Mouse (Mus musculus) hindbrain, embryonic 14.5 days (tissue): ENCODE measurements around the gene Gm609. TPM values are rescaled to one million over a fixed set of nuclear protein-coding genes. Genes with fewer than 3 reads are reported as not detected.

Experiments
- ATAC-seq: fragments of 200-750 bp; cut with Nextera tagmentation; 2 replicates; pipeline ENCODE4 v1.8.0; 2017; ENCODE audit warnings: moderate number of reproducible peaks, mild to moderate bottlenecking, moderate TSS enrichment, moderate library complexity; ENCODE audit not compliant: low FRiP score
- DNase-seq: peaks from one replicate; pipeline ENCODE4 v3.0.0-alpha.2; 2015; ENCODE audit warnings: low spot score
- H3K27ac ChIP-seq: fragments of 300-500 bp; sonication (generic); 2 replicates; pipeline ENCODE4 v1.5.1; 2014; ENCODE audit warnings: mild to moderate bottlenecking, moderate library complexity
- H3K27me3 ChIP-seq: fragments of 300-500 bp; sonication (generic); 2 replicates; pipeline ENCODE4 v1.6.1; 2014; ENCODE audit warnings: mild to moderate bottlenecking, low read length, mixed read lengths; ENCODE audit not compliant: control insufficient read depth, insufficient read depth
- H3K36me3 ChIP-seq: fragments of 300-500 bp; sonication (generic); replicated peaks from 2 replicates; pipeline ENCODE4 v1.6.1; 2014; ENCODE audit not compliant: control insufficient read depth, insufficient read depth
- H3K4me1 ChIP-seq: fragments of 300-500 bp; sonication (generic); replicated peaks from 2 replicates; pipeline ENCODE4 v1.6.1; 2014; ENCODE audit warnings: antibody characterized with exemption, low read length, mixed read lengths; ENCODE audit not compliant: control insufficient read depth, insufficient read depth
- H3K4me2 ChIP-seq: fragments of 300-500 bp; sonication (generic); replicated peaks from 2 replicates; pipeline ENCODE4 v1.6.1; 2014; ENCODE audit warnings: mild to moderate bottlenecking, moderate library complexity
- H3K4me3 ChIP-seq: fragments of 300-500 bp; sonication (generic); replicated peaks from 2 replicates; pipeline ENCODE4 v1.5.1; 2014; ENCODE audit warnings: mild to moderate bottlenecking, low read length
- H3K9ac ChIP-seq: fragments of 300-500 bp; sonication (generic); 2 replicates; pipeline ENCODE4 v1.6.1; 2014
- H3K9me3 ChIP-seq: fragments of 300-500 bp; sonication (generic); 2 replicates; pipeline ENCODE4 v1.6.1; 2016; ENCODE audit warnings: low read length; ENCODE audit not compliant: control insufficient read depth
- WGBS: fragments of 180-500 bp; shearing (Covaris S2); extraction: QIAGEN DNeasy Blood & Tissue Kit; methylation state at CpG from one replicate; pipeline ENCODE4 v1.1.7; 2014; 5-methylcytosine and 5-hydroxymethylcytosine counted together
- polyA plus RNA-seq: library from polyadenylated mRNA; unstranded; fragments of >200 nt; fragmentation: Nextera tagmentation; extraction: Ambion mirVana; gene quantifications from 2 replicates; pipeline ENCODE4 v1.2.1, GENCODE M21; 2014

Gene Gm609
- polyA plus RNA-seq, 1 experiment from 2014 or later: not detected

DNA sequence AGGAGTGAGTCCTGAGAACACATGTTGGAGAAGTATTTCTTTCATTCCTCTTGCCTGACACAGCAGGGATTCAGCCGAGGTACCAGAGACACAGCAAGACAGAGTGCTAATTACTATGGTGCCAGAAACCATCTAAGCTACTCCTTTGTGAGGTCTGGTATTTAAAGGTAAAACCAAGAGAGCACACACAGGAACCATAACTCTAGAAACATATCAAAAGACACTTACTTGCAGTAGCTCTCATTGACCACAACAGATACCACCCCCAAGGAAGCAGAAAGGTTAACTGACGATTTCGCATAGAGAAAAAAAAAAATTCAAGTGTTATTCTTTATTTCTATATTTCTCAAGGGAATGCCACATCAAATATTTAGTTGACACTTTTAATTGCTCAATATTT is 111.0 kb downstream of the Gm609 start:
- no peak for ATAC-seq
- H3K36me3 ChIP-seq: peaks cover 48% of the 10 kb centered on the region
- WGBS: 87% methylated on average over 3 of the region's 3 CpGs
- H3K9ac ChIP-seq: no peak overlapping the region
- no peak overlapping the region for H3K4me3 ChIP-seq
- H3K27me3 ChIP-seq: no peaks in the 10 kb centered on the region
- H3K9me3 ChIP-seq: no peaks in the 10 kb centered on the region
- no peak for DNase-seq
- H3K27ac ChIP-seq: no peak overlapping the region
- no peaks in the 10 kb centered on the region for H3K4me1 ChIP-seq
- no peak overlapping the region for H3K4me2 ChIP-seq

- H3K9me3 ChIP-seq: no peaks in the 10 kb centered on the region
- no peaks in the 10 kb centered on the region for H3K27me3 ChIP-seq
- no peaks in the 10 kb centered on the region for H3K4me1 ChIP-seq
- H3K36me3 ChIP-seq: peaks cover 32% of the 10 kb centered on the region
- no peak for ATAC-seq
- no peak overlapping the region for H3K4me3 ChIP-seq
- 83% methylated on average over 3 of the region's 3 CpGs for WGBS
- H3K27ac ChIP-seq: no peak overlapping the region
- H3K4me2 ChIP-seq: no peak overlapping the region
- H3K9ac ChIP-seq: no peak overlapping the region
- DNase-seq: no peak
Observed at GRCm38 (mm10) chr16:45378959-45379358, 113.8 kb downstream of the Gm609 start.

DNA sequence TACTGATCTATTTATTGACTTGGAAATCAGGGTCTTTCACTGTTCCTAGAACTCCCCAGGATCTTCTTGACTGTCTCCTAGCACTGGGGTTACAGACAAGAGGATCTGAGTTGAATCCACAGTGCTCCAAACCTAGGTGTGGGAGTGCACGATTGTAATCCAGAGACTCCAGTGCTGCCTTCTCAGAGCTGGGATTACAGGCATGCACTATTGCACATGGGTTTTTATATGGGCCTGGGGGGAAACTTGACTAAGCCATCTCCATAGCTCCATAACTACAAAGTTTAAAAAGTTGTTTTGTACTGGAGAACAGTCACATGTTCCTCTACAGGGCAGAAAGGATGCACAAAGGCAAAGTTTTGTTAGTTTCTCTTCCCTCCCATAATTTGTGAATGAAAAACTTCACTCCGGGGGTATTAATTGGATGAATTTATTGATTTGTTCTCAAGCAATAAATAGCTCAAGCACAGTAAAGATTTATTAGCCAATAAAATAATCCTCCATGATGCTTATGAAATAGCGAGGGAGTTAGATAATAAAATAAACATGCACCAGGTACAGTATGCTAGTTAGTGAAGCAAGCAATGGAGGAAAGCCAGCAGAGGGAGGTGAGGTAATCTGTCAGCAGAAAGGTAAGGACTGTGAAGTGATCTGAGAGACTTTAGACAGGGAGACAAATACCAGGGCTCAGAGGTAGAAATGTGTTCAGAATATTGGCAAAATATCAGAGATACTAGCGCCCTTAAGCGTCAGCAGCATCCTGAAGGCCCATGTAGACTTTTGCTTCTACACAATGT is 114.4 kb downstream of the Gm609 start:
- Histone ChIP-seq H3K9me3 (no peaks in the 10 kb centered on the region), H3K4me2 (no peak overlapping the region), H3K36me3 (peaks cover 26% of the 10 kb centered on the region), H3K9ac (no peak overlapping the region), H3K27ac (no peak overlapping the region), H3K4me1 (no peaks in the 10 kb centered on the region), H3K27me3 (no peaks in the 10 kb centered on the region), H3K4me3 (no peak overlapping the region)
- DNase-seq: no peak
- WGBS: 97% methylated on average over 5 of the region's 5 CpGs
- no peak for ATAC-seq

GRCm38 (mm10) chr16:45377332-45377731 is 115.4 kb downstream of the Gm609 start:
- Histone ChIP-seq H3K27me3 (no peaks in the 10 kb centered on the region), H3K4me2 (no peak overlapping the region), H3K27ac (no peak overlapping the region), H3K9me3 (no peaks in the 10 kb centered on the region), H3K9ac (no peak overlapping the region), H3K36me3 (peaks cover 16% of the 10 kb centered on the region), H3K4me1 (no peaks in the 10 kb centered on the region), H3K4me3 (no peak overlapping the region)
- DNase-seq: no peak
- ATAC-seq: no peak
- 77% methylated on average over 4 of the region's 4 CpGs for WGBS

- no peaks in the 10 kb centered on the region for H3K27me3 ChIP-seq
- no peak overlapping the region for H3K9ac ChIP-seq
- H3K4me1 ChIP-seq: no peaks in the 10 kb centered on the region
- no peaks in the 10 kb centered on the region for H3K9me3 ChIP-seq
- ATAC-seq (no peak), DNase-seq (no peak)
- no peak overlapping the region for H3K27ac ChIP-seq
- no peak overlapping the region for H3K4me2 ChIP-seq
- no peak overlapping the region for H3K4me3 ChIP-seq
- WGBS: 62% methylated on average over 2 of the region's 2 CpGs
- peaks cover 12% of the 10 kb centered on the region for H3K36me3 ChIP-seq
Observed at GRCm38 (mm10) chr16:45376812-45377211, 116.0 kb downstream of the Gm609 start.

DNA sequence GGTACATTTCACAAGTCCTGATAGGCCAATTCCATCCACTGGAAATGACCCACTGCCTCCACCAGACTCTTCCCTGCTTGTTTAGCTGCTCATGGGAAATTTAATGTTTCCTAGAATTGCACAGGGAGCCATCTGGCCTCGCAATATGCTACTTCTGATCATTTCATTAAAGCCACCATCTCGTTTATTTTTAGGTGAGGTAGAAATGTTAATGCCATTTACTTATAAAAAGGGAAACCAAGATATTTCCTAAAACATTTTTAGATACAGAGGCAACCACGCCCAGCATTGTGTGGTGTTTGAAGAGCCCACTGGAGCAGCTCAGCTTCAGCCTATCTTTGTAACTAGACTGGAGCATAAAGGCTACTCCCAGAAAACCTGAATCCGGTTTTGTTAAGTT is 116.5 kb downstream of the Gm609 start:
- WGBS: 82% methylated on average over 4 of the region's 4 CpGs
- Histone ChIP-seq H3K4me3 (no peak overlapping the region), H3K27ac (no peak overlapping the region), H3K27me3 (no peaks in the 10 kb centered on the region), H3K9me3 (no peaks in the 10 kb centered on the region), H3K36me3 (peaks cover 8% of the 10 kb centered on the region), H3K9ac (no peak overlapping the region), H3K4me2 (no peak overlapping the region), H3K4me1 (no peaks in the 10 kb centered on the region)
- DNase-seq (no peak), ATAC-seq (no peak)

GRCm38 (mm10) chr16:45375506-45376225 is 117.1 kb downstream of the Gm609 start:
- 81% methylated on average over 2 of the region's 2 CpGs for WGBS
- H3K4me2 ChIP-seq: no peak overlapping the region
- H3K27me3 ChIP-seq: no peaks in the 10 kb centered on the region
- H3K9me3 ChIP-seq: no peaks in the 10 kb centered on the region
- peaks cover 1% of the 10 kb centered on the region for H3K36me3 ChIP-seq
- no peak overlapping the region for H3K9ac ChIP-seq
- ATAC-seq (no peak), DNase-seq (no peak)
- H3K4me3 ChIP-seq: no peak overlapping the region
- H3K27ac ChIP-seq: no peak overlapping the region
- no peaks in the 10 kb centered on the region for H3K4me1 ChIP-seq

GRCm38 (mm10) chr16:45374074-45374473 is 118.7 kb downstream of the Gm609 start:
- Histone ChIP-seq H3K9ac (no peak overlapping the region), H3K4me1 (no peaks in the 10 kb centered on the region), H3K27ac (no peak overlapping the region), H3K4me2 (no peak overlapping the region), H3K9me3 (no peaks in the 10 kb centered on the region), H3K4me3 (no peak overlapping the region), H3K27me3 (no peaks in the 10 kb centered on the region), H3K36me3 (no peaks in the 10 kb centered on the region)
- DNase-seq (no peak), ATAC-seq (no peak)
- 94% methylated on average over 2 of the region's 2 CpGs for WGBS

DNA sequence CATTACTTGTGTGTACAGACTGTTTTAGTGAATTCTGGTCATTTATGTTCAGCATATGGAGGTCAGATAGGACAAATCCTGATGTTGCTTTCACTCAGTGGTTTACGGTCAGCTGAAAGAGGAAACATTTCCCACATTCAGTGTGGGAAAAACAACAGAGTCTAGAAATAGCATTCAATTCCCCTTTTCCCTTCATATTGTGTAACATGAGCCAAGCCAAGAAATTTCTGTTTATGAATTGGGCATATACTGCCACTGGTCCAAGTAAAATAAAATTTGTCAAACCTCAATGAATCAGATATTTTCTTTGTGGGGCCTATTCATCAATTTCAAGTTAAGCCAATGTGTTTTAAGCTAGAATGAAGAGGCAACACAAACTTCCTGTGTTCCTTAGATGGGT is 121.7 kb downstream of the Gm609 start:
- Histone ChIP-seq H3K4me3 (no peak overlapping the region), H3K4me1 (no peaks in the 10 kb centered on the region), H3K9me3 (no peaks in the 10 kb centered on the region), H3K36me3 (no peaks in the 10 kb centered on the region), H3K9ac (no peak overlapping the region), H3K4me2 (no peak overlapping the region), H3K27ac (no peak overlapping the region), H3K27me3 (no peaks in the 10 kb centered on the region)
- 88% methylated on average over 1 of the region's 1 CpGs for WGBS
- no peak for DNase-seq
- ATAC-seq: no peak
